8 mouse cellular contexts compared by ENCODE assay signal in the genomic region with DNA sequence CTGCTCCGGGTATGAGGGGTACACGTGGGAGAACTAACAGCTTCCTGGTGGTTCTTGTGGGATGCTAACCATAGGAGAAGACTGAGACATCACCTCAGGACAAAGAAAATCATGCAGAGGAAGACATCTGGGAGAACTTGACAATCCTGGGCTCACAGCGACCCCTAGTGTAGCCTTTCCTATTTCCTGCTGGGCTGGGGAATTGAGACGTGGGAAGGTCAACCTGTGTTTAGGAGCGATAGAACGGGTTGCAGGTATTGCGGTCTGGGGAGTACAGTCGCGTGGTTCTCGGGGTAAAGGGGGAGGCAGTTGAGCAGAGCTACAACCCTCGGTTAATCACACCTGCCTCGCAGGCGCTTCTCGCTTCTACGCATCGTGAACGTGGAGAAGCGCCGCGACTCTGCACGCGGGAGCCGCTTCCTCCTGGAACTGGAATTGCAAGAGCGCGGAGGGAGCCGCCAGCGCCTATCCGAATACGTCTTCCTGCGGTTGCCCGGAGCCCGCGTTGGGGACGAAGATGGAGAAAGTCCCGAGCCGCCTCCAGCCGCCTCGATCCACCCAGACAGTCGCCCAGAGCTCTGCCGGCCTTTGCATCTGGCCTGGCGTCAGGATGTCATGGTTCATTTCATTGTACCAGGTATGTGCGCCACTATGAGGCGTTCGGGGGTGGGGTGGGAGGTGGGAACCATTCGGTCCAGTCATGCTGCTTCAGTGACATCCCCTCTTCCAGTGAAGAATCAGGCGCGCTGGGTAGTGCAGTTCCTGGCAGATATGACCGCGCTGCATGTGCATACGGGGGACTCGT. TPM values are rescaled to one million over a fixed set of nuclear protein-coding genes. Genes with fewer than 3 reads are reported as not detected.
DNase-seq lines count a peak whose midpoint lies in the region; ATAC-seq and TF ChIP-seq lines count a peak whose summit lies in the region.

No protein-coding gene starts in this region.

- peak; percentile 51 for ATAC-seq in megakaryocyte-erythroid progenitor cell, adult 5-6 weeks (replicated peaks; ENCODE audit: low FRiP score, low TSS enrichment, poor library complexity, severe bottlenecking)

- H3K4me3 ChIP-seq in testis, adult 2 months (ENCODE audit: control insufficient read depth, low read depth, low read length): peak overlapping the region; percentile 46

- DNase-seq in testis, postnatal 14 days (ENCODE audit: low spot score): no peak
- peak; percentile 73 to 75 for DNase-seq in cerebellum, postnatal 4 days (ENCODE audit: low spot score in 2 of 2)
- peak; percentile 35 to 47 for DNase-seq in gastrocnemius, adult 8-10 months (ENCODE audit: low spot score in 2 of 2)
- DNase-seq in induced T-regulatory cell, adult 2 months (ENCODE audit: low read depth): peak; percentile 90
- peak; percentile 81 to 87 for DNase-seq in left cerebral cortex, postnatal 25 days (ENCODE audit: low spot score in 2 of 2)
- DNase-seq in right cerebral cortex, postnatal 4 days: peak; percentile 83

- TF ChIP-seq POLR2A in testis, adult 2 months (IDR thresholded peaks at IDR 0.05; ENCODE audit: control insufficient read depth, low read depth, low read length): 0 out of 2 replicates have a peak, but pooled peaks have one; percentile 21

- intact Hi-C loops in left cerebral cortex, postnatal 25 days (cut with DNase I): loop anchor here (5.0 kb wide), 1 partner anchor 102 kb away; a partner anchor contains a TSS

- TF ChIP-seq CTCF in testis, adult 2 months (IDR thresholded peaks at IDR 0.05; ENCODE audit: control insufficient read depth, insufficient read depth, insufficient replicate concordance, low read depth, low read length): peak; percentile 50; the same call in 1 of the 2 replicates

- H3K27ac ChIP-seq in testis, adult 2 months (ENCODE audit: control insufficient read depth, insufficient read depth, low read depth, low read length): no peak overlapping the region

- H3K27me3 ChIP-seq in testis, adult 2 months (ENCODE audit: control insufficient read depth, insufficient read depth, low read length): no peaks in the 10 kb centered on the region

- H3K36me3 ChIP-seq in testis, adult 2 months (ENCODE audit: control insufficient read depth, insufficient read depth, low read length): no peaks in the 10 kb centered on the region

- H3K4me1 ChIP-seq in testis, adult 2 months (ENCODE audit: control insufficient read depth, insufficient read depth, low read length): peaks cover 12% of the 10 kb centered on the region

RNA-seq across cellular contexts. Expression of a gene that starts 7.8 kb away (rescaled TPM):
- 0.83 and 0.84 TPM in 2 replicates for polyA plus RNA-seq in testis, adult 2 months (2012; rRNA removed)
- total RNA-seq in gastrocnemius, adult 8-10 months (2022): not detected
- under 1 TPM in 1 of 2 experiments, not detected in 1; 0.21 TPM for total RNA-seq in left cerebral cortex, postnatal 25 days (2021)
- total RNA-seq in megakaryocyte-erythroid progenitor cell, adult 5-6 weeks (2014; fragmentation: Nextera tagmentation): 0.17 and 11.2 TPM in 2 replicates
- 2.8 TPM in 1 of 2 replicates, not detected in the other for total RNA-seq in megakaryocyte-erythroid progenitor cell, adult 5-6 weeks (2017)

RNA-seq across cellular contexts. Expression of a gene that starts 9.4 kb away (rescaled TPM):
- 18.0 and 23.7 TPM in 2 replicates for polyA plus RNA-seq in testis, adult 2 months (2012; rRNA removed)
- total RNA-seq in gastrocnemius, adult 8-10 months (2022): under 1 TPM in 2 of 4 experiments, not detected in 2; 0.20 to 0.59 TPM
- total RNA-seq in left cerebral cortex, postnatal 25 days (2021): 10 to 100 TPM; 79.6 to 84.3 TPM
- total RNA-seq in megakaryocyte-erythroid progenitor cell, adult 5-6 weeks (2014; fragmentation: Nextera tagmentation): 0.20 and 0.70 TPM in 2 replicates
- total RNA-seq in megakaryocyte-erythroid progenitor cell, adult 5-6 weeks (2017): not detected in 2 replicates

RNA-seq across cellular contexts. Expression of a gene that starts 30.1 kb away (rescaled TPM):
- 3.9 and 5.4 TPM in 2 replicates for polyA plus RNA-seq in testis, adult 2 months (2012; rRNA removed)
- 1 to 10 TPM; 1.4 to 1.6 (median 1.5) TPM for total RNA-seq in gastrocnemius, adult 8-10 months (2022)
- 1 to 10 TPM; 2.9 to 3.2 TPM for total RNA-seq in left cerebral cortex, postnatal 25 days (2021)
- total RNA-seq in megakaryocyte-erythroid progenitor cell, adult 5-6 weeks (2014; fragmentation: Nextera tagmentation): 14.0 and 24.8 TPM in 2 replicates
- 7.1 and 13.0 TPM in 2 replicates for total RNA-seq in megakaryocyte-erythroid progenitor cell, adult 5-6 weeks (2017)

RNA-seq across cellular contexts. Expression of a gene that starts 41.3 kb away (rescaled TPM):
- not detected in 2 replicates for polyA plus RNA-seq in testis, adult 2 months (2012; rRNA removed)
- total RNA-seq in gastrocnemius, adult 8-10 months (2022): not detected
- not detected for total RNA-seq in left cerebral cortex, postnatal 25 days (2021)
- total RNA-seq in megakaryocyte-erythroid progenitor cell, adult 5-6 weeks (2014; fragmentation: Nextera tagmentation): not detected in 2 replicates
- not detected in 2 replicates for total RNA-seq in megakaryocyte-erythroid progenitor cell, adult 5-6 weeks (2017)

RNA-seq across cellular contexts. Expression of a gene that starts 47.3 kb away (rescaled TPM):
- 0.30 and 0.32 TPM in 2 replicates for polyA plus RNA-seq in testis, adult 2 months (2012; rRNA removed)
- not detected for total RNA-seq in gastrocnemius, adult 8-10 months (2022)
- not detected for total RNA-seq in left cerebral cortex, postnatal 25 days (2021)
- total RNA-seq in megakaryocyte-erythroid progenitor cell, adult 5-6 weeks (2014; fragmentation: Nextera tagmentation): not detected in 2 replicates
- total RNA-seq in megakaryocyte-erythroid progenitor cell, adult 5-6 weeks (2017): not detected in 2 replicates

Comparison
In these comparisons a context has a peak if more than half of its experiments do, and no peak if none do; other contexts are left out.
1. RNA of a gene that starts 9.4 kb away (total RNA-seq): 79.6 to 84.3 TPM in left cerebral cortex, postnatal 25 days; 0.20 to 0.70 TPM in megakaryocyte-erythroid progenitor cell, adult 5-6 weeks and 0.20 to 0.59 TPM in gastrocnemius, adult 8-10 months; every median in the first group is over 10 times any median in the second.